Mouse (Mus musculus) intestine, postnatal 0 days (tissue): ENCODE data around the gene Pou3f3. TPM values are rescaled to one million over a fixed set of nuclear protein-coding genes. Genes with fewer than 3 reads are reported as not detected.
A peak's percentile ranks its signal among the peaks of the same experiment; 100 is the strongest.

Source experiments
- ATAC-seq: fragments of 200-750 bp; cut with Nextera tagmentation; 2 replicates; pipeline ENCODE4 v1.8.0; 2017; ENCODE audit warnings: mild to moderate bottlenecking, moderate TSS enrichment, moderate library complexity
- H3K27ac ChIP-seq: fragments of 300-500 bp; sonication (generic); 2 replicates; pipeline ENCODE4 v1.5.1; 2014; ENCODE audit warnings: mild to moderate bottlenecking, low read depth, low read length, moderate library complexity
- H3K27me3 ChIP-seq: fragments of 300-500 bp; sonication (generic); replicated peaks from 2 replicates; pipeline ENCODE4 v1.6.1; 2014; ENCODE audit warnings: low read length, mixed read lengths; ENCODE audit not compliant: control insufficient read depth, insufficient read depth
- H3K36me3 ChIP-seq: fragments of 300-500 bp; sonication (generic); 2 replicates; pipeline ENCODE4 v1.6.1; 2014; ENCODE audit warnings: mild to moderate bottlenecking, moderate library complexity; ENCODE audit not compliant: control insufficient read depth, insufficient read depth
- H3K4me1 ChIP-seq: fragments of 300-500 bp; sonication (generic); replicated peaks from 2 replicates; pipeline ENCODE4 v1.6.1; 2014; ENCODE audit warnings: antibody characterized with exemption, low read length, mixed read lengths; ENCODE audit not compliant: control insufficient read depth, insufficient read depth
- H3K4me2 ChIP-seq: fragments of 300-500 bp; sonication (generic); replicated peaks from 2 replicates; pipeline ENCODE4 v1.6.1; 2014; ENCODE audit warnings: low read depth, mild to moderate bottlenecking, moderate library complexity
- H3K4me3 ChIP-seq: fragments of 300-500 bp; sonication (generic); 2 replicates; pipeline ENCODE4 v1.5.1; 2014; ENCODE audit warnings: low read depth, low read length
- H3K9ac ChIP-seq: fragments of 300-500 bp; sonication (generic); 2 replicates; pipeline ENCODE4 v1.6.1; 2014; ENCODE audit warnings: mild to moderate bottlenecking, low read depth, low read length
- H3K9me3 ChIP-seq: fragments of 300-500 bp; sonication (generic); 2 replicates; pipeline ENCODE4 v1.6.1; 2016; ENCODE audit warnings: mixed run types; ENCODE audit not compliant: control insufficient read depth
- CTCF ChIP-seq: sonication (generic); IDR thresholded peaks from 2 replicates; pipeline ENCODE4 v1.5.1; 2016; ENCODE audit warnings: low read depth, mild to moderate bottlenecking, control low read depth, antibody characterized with exemption, moderate library complexity
- WGBS: fragments of 180-500 bp; shearing (Covaris S2); extraction: QIAGEN DNeasy Blood & Tissue Kit; methylation state at CpG from one replicate; pipeline ENCODE4 v1.1.7; 2014; 5-methylcytosine and 5-hydroxymethylcytosine counted together
- polyA plus RNA-seq: library from polyadenylated mRNA; unstranded; fragments of >200 nt; fragmentation: Nextera tagmentation; extraction: Ambion mirVana; gene quantifications from 2 replicates; pipeline ENCODE4 v1.2.1, GENCODE M21; 2015

Gene Pou3f3
- polyA plus RNA-seq, 1 experiment from 2014 or later = 0.14 TPM

GRCm38 (mm10) chr1:42684345-42684744, 11.2 kb upstream of the Pou3f3 start:
- no peaks in the 10 kb centered on the region for H3K36me3 ChIP-seq
- no peak overlapping the region for H3K9ac ChIP-seq
- H3K4me1 ChIP-seq = no peaks in the 10 kb centered on the region
- peak overlapping the region; percentile 17; the same call in 1 of the 2 replicates for H3K4me2 ChIP-seq
- 2% methylated on average over 27 of the region's 27 CpGs for WGBS
- peak overlapping the region; percentile 23; the same call in 1 of the 2 replicates for H3K4me3 ChIP-seq
- peaks cover 70% of the 10 kb centered on the region for H3K27me3 ChIP-seq
- H3K27ac ChIP-seq = no peak overlapping the region
- ATAC-seq = 0 out of 2 replicates have a peak, but pooled peaks have one; percentile 22
- TF ChIP-seq CTCF = no peak
- no peaks in the 10 kb centered on the region for H3K9me3 ChIP-seq

DNA sequence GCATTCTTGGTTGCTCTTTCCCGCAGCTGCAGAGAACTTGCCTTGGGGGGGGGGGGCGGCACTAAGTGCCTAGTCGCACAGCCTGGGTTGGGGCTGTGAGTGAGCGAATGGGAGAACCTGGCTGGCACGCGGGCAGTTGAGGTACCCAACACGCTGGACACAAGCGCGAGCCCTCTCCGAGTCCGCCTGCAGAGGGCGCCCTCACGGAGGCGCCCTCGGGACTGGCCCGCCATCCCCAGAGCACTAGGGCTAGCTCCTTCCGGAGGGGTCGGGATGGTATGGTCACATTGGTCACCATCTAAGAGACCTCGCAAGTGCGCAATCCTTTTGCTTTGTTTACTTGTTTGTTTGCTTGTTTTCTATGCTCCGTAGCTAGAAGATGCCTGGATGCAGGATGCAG, 10.8 kb upstream of the Pou3f3 start:
- no peak overlapping the region for H3K9ac ChIP-seq
- H3K9me3 ChIP-seq = no peaks in the 10 kb centered on the region
- no peaks in the 10 kb centered on the region for H3K36me3 ChIP-seq
- 1% methylated on average over 20 of the region's 21 CpGs for WGBS
- peaks cover 74% of the 10 kb centered on the region for H3K27me3 ChIP-seq
- H3K4me1 ChIP-seq = no peaks in the 10 kb centered on the region
- H3K4me3 ChIP-seq = peak overlapping the region; percentile 23; the same call in 1 of the 2 replicates
- H3K4me2 ChIP-seq = peak overlapping the region; percentile 17; the same call in 1 of the 2 replicates
- ATAC-seq = 0 out of 2 replicates have a peak, but pooled peaks have one; percentile 19
- H3K27ac ChIP-seq = no peak overlapping the region
- peak; percentile 42 for TF ChIP-seq CTCF

- ATAC-seq = no peak
- Histone ChIP-seq H3K27ac (no peak overlapping the region), H3K9me3 (no peaks in the 10 kb centered on the region), H3K36me3 (no peaks in the 10 kb centered on the region), H3K9ac (no peak overlapping the region), H3K4me2 (no peak overlapping the region), H3K27me3 (peaks cover 81% of the 10 kb centered on the region), H3K4me1 (no peaks in the 10 kb centered on the region), H3K4me3 (no peak overlapping the region)
- 8% methylated on average over 11 of the region's 11 CpGs for WGBS
- no peak for TF ChIP-seq CTCF
Observed at GRCm38 (mm10) chr1:42685321-42685960, 10.1 kb upstream of the Pou3f3 start.

- TF ChIP-seq CTCF = no peak
- Histone ChIP-seq H3K9me3 (no peaks in the 10 kb centered on the region), H3K4me3 (peak overlapping the region; percentile 20; the same call in 1 of the 2 replicates), H3K27ac (no peak overlapping the region), H3K36me3 (no peaks in the 10 kb centered on the region), H3K9ac (no peak overlapping the region), H3K4me1 (no peaks in the 10 kb centered on the region), H3K4me2 (peak overlapping the region; percentile 35), H3K27me3 (peaks cover 91% of the 10 kb centered on the region)
- no peak for ATAC-seq
- under 1% methylated on average over 53 of the region's 53 CpGs for WGBS
Observed at GRCm38 (mm10) chr1:42686194-42687131, 9.1 kb upstream of the Pou3f3 start.

- H3K4me1 ChIP-seq = no peaks in the 10 kb centered on the region
- WGBS = 8% methylated on average over 12 of the region's 12 CpGs
- H3K27ac ChIP-seq = no peak overlapping the region
- no peaks in the 10 kb centered on the region for H3K36me3 ChIP-seq
- H3K4me3 ChIP-seq = no peak overlapping the region
- H3K27me3 ChIP-seq = peaks cover 96% of the 10 kb centered on the region
- H3K9ac ChIP-seq = no peak overlapping the region
- H3K9me3 ChIP-seq = no peaks in the 10 kb centered on the region
- H3K4me2 ChIP-seq = no peak overlapping the region
- no peak for TF ChIP-seq CTCF
- no peak for ATAC-seq
Observed at GRCm38 (mm10) chr1:42687271-42687670, 8.3 kb upstream of the Pou3f3 start.
